Mouse (Mus musculus): ENCODE data around the gene Scaf11.

Gene Scaf11

DNA sequence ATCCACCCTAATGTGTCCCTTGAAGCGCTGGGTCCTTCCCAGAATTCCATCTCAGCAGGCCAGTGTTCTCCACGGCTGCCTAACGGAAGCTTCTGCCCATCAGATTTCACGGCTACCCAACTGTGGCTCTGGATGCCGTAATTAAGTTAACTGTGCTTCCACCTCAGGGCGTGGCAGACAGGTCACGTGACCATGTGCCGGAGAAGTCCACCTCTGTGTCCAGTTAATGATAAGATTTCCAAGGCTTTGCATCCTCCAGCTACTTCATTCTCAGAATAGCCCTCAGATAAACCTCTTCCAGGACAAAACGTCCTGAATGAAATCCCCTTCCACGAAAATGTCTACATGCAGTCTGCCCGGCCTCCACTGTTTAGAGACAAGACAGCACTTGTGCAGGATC, 4.4 kb upstream of the Scaf11 start:
- DNase-seq (ENCODE audit: low read depth, low spot score): no peak

- DNase-seq (ENCODE audit: low read depth, low spot score): no peak
Observed at GRCm38 (mm10) chr15:96463821-96464220, 3.2 kb upstream of the Scaf11 start.

DNA sequence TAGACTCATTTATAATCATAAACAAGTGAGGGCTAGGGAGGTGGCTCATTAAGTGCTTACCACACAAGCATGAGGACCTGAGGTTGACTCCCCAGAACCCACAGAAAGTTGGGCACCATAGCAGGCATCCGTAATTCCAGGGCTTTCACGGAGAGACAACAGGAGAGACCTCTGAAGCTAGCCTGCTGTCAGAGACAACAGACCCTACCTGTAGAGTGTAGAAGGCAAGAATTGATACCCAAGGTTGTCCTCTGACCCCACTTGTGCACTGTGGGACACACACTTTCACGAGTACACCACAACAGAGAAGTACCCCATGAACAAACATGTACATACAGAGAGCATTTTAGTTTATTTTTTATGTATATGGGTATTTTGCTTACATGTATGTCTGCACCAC, 2.0 kb upstream of the Scaf11 start:
- DNase-seq (ENCODE audit: low read depth, low spot score): no peak

DNA sequence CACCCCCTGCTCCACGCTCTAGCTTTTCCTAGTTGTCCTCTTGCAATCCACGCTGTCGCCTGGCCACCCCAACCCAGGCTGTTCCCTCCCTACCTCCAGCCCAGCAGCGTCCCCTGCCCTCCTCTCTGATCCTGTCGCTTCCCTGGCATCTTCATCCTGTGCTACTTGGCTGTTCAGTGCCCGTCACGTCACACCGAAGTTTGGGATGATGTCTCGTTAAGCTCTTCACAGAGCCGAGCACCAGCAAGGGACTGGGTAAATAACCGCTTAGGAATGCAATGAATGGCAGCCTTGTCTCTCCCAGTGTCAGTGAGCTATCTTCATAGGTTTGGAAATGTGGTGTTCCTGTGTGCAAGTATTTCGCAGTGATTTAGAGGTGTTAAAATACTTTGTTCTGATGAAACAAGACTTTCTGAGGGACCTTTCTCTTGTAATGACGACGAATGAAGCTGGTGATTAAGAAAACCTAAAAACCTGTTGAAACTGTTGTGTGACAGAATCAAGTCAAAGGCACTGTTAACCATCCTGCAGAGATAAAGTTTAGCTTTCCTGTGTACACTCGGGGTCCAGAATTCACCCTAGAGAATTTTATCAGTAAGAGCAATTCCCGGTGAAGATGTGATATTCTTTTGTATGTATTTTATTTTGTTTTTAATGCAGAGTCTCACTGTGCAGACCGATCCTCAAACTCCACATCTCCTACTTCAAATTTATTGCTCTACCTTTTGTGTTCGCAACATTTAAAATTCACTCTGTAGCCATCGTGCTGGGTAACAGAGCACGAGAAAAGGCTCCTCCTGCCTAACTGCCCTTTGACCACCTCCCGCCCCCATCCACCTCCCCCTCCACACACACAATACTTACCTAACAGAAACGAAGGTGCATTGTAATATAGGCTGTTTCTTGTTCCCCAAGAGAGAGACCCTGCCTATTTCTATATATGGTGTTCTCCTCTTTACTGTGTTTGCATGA, 1.2 kb upstream of the Scaf11 start:
- peak; percentile 45 for DNase-seq (ENCODE audit: low read depth, low spot score)

DNA sequence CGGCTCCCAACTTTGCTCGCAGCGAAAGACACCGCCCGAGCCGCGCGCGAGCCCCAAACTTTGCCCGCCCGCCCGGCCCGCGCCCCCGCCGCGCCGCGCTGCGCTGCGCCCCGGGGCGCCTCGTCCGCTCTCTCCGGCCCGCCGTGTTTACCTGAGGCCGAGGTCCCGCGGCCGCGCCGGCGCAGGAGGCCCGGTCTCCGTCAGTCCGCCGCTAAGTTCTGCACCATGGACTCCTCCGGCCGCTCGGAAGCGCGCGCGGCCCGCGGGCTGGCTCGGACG, 253 bp downstream of the Scaf11 start:
- no peak for DNase-seq (ENCODE audit: low read depth, low spot score)

- DNase-seq (ENCODE audit: low read depth, low spot score): peak; percentile 41
Observed at GRCm38 (mm10) chr15:96459741-96460450, 747 bp downstream of the Scaf11 start.

- no peak for DNase-seq (ENCODE audit: low read depth, low spot score)
Observed at GRCm38 (mm10) chr15:96458273-96458672, 2.4 kb downstream of the Scaf11 start.

DNA sequence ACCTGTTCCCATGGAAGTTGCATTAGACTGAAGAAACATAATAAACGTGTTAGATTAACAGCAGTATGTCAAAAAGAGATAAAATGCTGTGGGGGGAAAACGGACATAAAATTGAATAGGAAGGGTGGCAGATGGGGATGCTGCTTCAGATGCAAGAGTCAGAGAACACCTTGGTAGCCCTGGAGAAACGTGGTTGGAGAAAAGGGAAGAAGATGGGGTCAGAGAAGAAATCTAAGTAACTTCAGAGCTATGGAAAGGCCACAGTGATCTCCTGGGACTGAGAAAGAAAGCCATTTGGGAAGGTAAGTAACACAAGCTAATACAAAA, 3.3 kb downstream of the Scaf11 start:
- no peak for DNase-seq (ENCODE audit: low read depth, low spot score)

DNA sequence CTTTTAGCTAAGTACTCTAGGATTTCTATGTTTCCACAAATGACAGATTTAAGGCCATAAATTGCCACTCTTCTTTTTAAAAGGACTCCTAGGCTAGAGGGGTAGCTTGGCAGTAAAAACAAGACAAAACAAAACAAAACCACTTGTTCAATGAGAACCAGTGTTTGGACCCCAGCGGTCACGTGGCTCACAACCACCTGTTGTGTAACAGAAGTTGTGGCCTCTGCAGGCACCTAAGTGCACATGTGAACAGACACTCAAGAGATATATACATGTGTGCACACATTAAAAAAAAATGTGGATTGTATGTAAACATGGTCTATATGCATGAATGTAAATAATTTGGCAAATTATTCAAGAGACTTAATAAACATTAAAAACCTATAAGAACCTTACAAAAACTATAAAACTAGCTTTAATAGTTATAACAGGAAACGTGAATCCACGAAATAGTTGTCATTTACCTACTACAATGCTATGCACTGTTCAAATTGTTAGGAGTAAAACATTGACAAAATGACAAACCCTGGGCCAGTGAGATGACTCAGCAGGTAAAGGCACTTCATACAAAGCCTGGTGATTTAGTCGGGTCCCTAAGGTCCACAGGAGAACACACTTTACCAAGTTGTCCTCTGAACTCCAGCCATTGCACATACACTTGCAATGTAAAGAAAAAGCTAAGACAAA, 3.8 kb downstream of the Scaf11 start:
- no peak for DNase-seq (ENCODE audit: low read depth, low spot score)

DNA sequence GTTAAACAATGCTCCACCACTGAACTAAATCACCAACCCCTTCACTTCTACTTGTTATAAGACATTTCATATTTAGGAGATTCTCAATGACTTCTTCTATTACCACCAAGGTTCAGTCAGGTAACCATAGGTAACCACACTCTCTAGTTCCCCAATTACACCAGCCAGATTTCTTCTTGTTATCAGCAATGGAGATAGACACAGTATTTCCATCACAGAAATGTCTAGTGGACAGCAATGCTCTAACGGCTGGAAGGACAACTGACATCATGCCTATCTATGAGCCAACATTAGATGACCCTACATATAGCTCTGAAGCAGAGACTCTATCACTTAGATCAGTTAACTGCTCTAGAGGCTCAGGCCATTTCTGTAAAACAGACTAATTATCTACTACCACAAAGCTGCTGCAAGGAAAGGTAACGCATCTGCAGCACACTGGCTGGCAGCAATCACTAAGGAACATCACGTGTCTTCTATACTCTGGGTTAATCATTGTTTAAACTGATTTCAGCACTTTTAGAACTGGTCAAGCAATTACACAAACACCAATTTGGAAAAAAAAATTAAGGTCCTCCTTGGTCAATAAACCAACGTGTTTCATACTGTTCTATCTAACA, 4.9 kb downstream of the Scaf11 start:
- no peak for DNase-seq (ENCODE audit: low read depth, low spot score)

GRCm38 (mm10) chr15:96453346-96453745, 7.3 kb downstream of the Scaf11 start:
- no peak for DNase-seq (ENCODE audit: low read depth, low spot score)

GRCm38 (mm10) chr15:96448656-96449299, 11.9 kb downstream of the Scaf11 start:
- DNase-seq (ENCODE audit: low read depth, low spot score): no peak

- DNase-seq (ENCODE audit: low read depth, low spot score): no peak
Observed at GRCm38 (mm10) chr15:96446785-96447184, 13.9 kb downstream of the Scaf11 start.

GRCm38 (mm10) chr15:96441480-96441879, 19.2 kb downstream of the Scaf11 start:
- peak; percentile 63 for DNase-seq (ENCODE audit: low read depth, low spot score)

GRCm38 (mm10) chr15:96434202-96434601, 26.4 kb downstream of the Scaf11 start:
- DNase-seq (ENCODE audit: low read depth, low spot score): no peak

- no peak for DNase-seq (ENCODE audit: low read depth, low spot score)
Observed at GRCm38 (mm10) chr15:96419920-96420319, 40.7 kb downstream of the Scaf11 start.

GRCm38 (mm10) chr15:96418161-96418560, 42.5 kb downstream of the Scaf11 start:
- no peak for DNase-seq (ENCODE audit: low read depth, low spot score)

DNA sequence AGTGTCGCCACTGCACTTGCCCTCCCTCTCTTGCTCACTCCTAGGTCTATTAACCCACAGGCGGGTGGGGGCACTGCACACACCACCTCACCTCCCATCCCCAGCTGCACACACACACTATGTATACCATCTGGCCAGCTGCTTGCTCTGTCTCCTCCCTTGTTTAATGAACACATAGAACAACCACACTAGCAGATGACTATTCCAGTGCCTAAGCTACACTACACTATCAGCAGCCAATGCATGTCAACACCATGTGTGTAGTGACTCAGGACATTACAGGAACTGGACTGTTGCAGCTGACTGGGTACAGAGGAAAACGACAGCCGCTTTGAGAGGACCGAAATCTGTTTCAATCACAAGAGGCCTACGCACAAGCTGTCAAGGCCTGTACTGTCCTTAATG, 51.9 kb downstream of the Scaf11 start:
- DNase-seq (ENCODE audit: low read depth, low spot score): peak; percentile 25

- DNase-seq (ENCODE audit: low read depth, low spot score): no peak
Observed at GRCm38 (mm10) chr15:96407151-96407550, 53.5 kb downstream of the Scaf11 start.

- no peak for DNase-seq (ENCODE audit: low read depth, low spot score)
Observed at GRCm38 (mm10) chr15:96406253-96406652, 54.4 kb downstream of the Scaf11 start.

DNA sequence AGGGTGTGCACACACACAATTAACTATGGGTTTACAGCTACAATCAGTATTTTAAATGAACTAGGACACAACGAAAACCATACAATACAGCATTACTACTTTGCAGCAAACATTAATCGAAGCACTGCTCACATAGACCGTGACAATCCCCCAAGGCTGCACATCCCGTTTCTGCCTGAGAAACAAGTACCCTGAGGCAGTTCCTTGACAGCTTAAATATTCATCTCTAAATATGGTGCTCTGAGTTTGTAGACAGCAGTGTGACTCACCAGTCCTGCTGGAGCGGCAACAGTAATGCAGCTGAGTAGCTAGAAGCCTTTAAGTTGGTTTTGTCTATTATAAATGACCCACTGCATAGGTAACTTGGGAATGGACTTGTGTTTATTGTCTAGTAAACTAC, 55.1 kb downstream of the Scaf11 start:
- no peak for DNase-seq (ENCODE audit: low read depth, low spot score)

GRCm38 (mm10) chr15:96398333-96398732, 62.3 kb downstream of the Scaf11 start:
- no peak for DNase-seq (ENCODE audit: low read depth, low spot score)
